Mouse (Mus musculus) heart, embryonic 13.5 days (tissue): Measurements from ENCODE around the gene Abcf2. TPM values are rescaled to one million over a fixed set of nuclear protein-coding genes. Genes with fewer than 3 reads are reported as not detected.

Experiments used
- ATAC-seq: fragments of 200-750 bp; cut with Nextera tagmentation; 2 replicates; pipeline ENCODE4 v1.8.0; 2017; ENCODE audit warnings: moderate TSS enrichment; ENCODE audit not compliant: insufficient number of reproducible peaks, low FRiP score, low TSS enrichment; ENCODE audit errors: extremely low read depth
- H3K27ac ChIP-seq: fragments of 300-500 bp; sonication (generic); replicated peaks from 2 replicates; pipeline ENCODE4 v1.5.1; 2015; ENCODE audit warnings: moderate library complexity, mild to moderate bottlenecking, inconsistent platforms
- H3K27me3 ChIP-seq: fragments of 300-500 bp; sonication (generic); replicated peaks from 2 replicates; pipeline ENCODE4 v1.6.1; 2015; ENCODE audit warnings: mild to moderate bottlenecking, inconsistent platforms
- H3K36me3 ChIP-seq: fragments of 300-500 bp; sonication (generic); 2 replicates; pipeline ENCODE4 v1.6.1; 2015; ENCODE audit warnings: mild to moderate bottlenecking, inconsistent platforms
- H3K4me1 ChIP-seq: fragments of 300-500 bp; sonication (generic); 2 replicates; pipeline ENCODE4 v1.6.1; 2015; ENCODE audit warnings: inconsistent platforms
- H3K4me2 ChIP-seq: fragments of 300-500 bp; sonication (generic); 2 replicates; pipeline ENCODE4 v1.6.1; 2015; ENCODE audit warnings: inconsistent platforms, mild to moderate bottlenecking, moderate library complexity
- H3K4me3 ChIP-seq: fragments of 300-500 bp; sonication (generic); 2 replicates; pipeline ENCODE4 v1.5.1; 2015; ENCODE audit warnings: moderate library complexity, mild to moderate bottlenecking, inconsistent platforms
- H3K9ac ChIP-seq: fragments of 300-500 bp; sonication (generic); 2 replicates; pipeline ENCODE4 v1.6.1; 2015; ENCODE audit warnings: inconsistent platforms, mild to moderate bottlenecking, moderate library complexity
- H3K9me3 ChIP-seq: fragments of 300-500 bp; sonication (generic); 2 replicates; pipeline ENCODE4 v1.6.1; 2016; ENCODE audit warnings: inconsistent platforms
- WGBS: fragments of 180-500 bp; shearing (Covaris S2); methylation state at CpG from one replicate; pipeline ENCODE4 v1.1.7; 2015; ENCODE audit warnings: mixed read lengths; 5-methylcytosine and 5-hydroxymethylcytosine counted together
- polyA plus RNA-seq: library from polyadenylated mRNA; unstranded; fragments of >200 nt; fragmentation: Nextera tagmentation; extraction: Ambion mirVana; gene quantifications from 2 replicates; pipeline ENCODE4 v1.2.1, GENCODE M21; 2015

Abcf2 gene
- polyA plus RNA-seq, 1 experiment from 2014 or later = 66.7 TPM

GRCm38 (mm10) chr5:24611366-24612301 is 34.4 kb upstream of the Abcf2 start:
- H3K27me3 ChIP-seq = no peaks in the 10 kb centered on the region
- no peaks in the 10 kb centered on the region for H3K9me3 ChIP-seq
- no peaks in the 10 kb centered on the region for H3K36me3 ChIP-seq
- WGBS = 45% methylated on average over 7 of the region's 7 CpGs
- no peak overlapping the region for H3K4me3 ChIP-seq
- H3K9ac ChIP-seq = no peak overlapping the region
- no peak overlapping the region for H3K27ac ChIP-seq
- peaks cover 37% of the 10 kb centered on the region for H3K4me1 ChIP-seq
- H3K4me2 ChIP-seq = no peak overlapping the region
- ATAC-seq = no peak

GRCm38 (mm10) chr5:24609388-24609787 is 32.1 kb upstream of the Abcf2 start:
- no peak for ATAC-seq
- Histone ChIP-seq H3K9me3 (no peaks in the 10 kb centered on the region), H3K27ac (no peak overlapping the region), H3K36me3 (no peaks in the 10 kb centered on the region), H3K9ac (peak overlapping the region; percentile 28), H3K27me3 (no peaks in the 10 kb centered on the region), H3K4me3 (no peak overlapping the region), H3K4me2 (peak overlapping the region; percentile 16; the same call in 1 of the 2 replicates), H3K4me1 (peaks cover 53% of the 10 kb centered on the region)
- WGBS = 2% methylated on average over 5 of the region's 5 CpGs

GRCm38 (mm10) chr5:24605980-24606665 is 28.9 kb upstream of the Abcf2 start:
- ATAC-seq = no peak
- Histone ChIP-seq H3K9me3 (no peaks in the 10 kb centered on the region), H3K36me3 (no peaks in the 10 kb centered on the region), H3K9ac (peak overlapping the region; percentile 96), H3K27ac (peak overlapping the region; percentile 100), H3K27me3 (no peaks in the 10 kb centered on the region), H3K4me1 (peaks cover 60% of the 10 kb centered on the region), H3K4me2 (peak overlapping the region; percentile 94), H3K4me3 (peak overlapping the region; percentile 77)
- WGBS = 31% methylated on average over 14 of the region's 14 CpGs

- H3K4me3 ChIP-seq = peak overlapping the region; percentile 77
- ATAC-seq = no peak
- H3K4me1 ChIP-seq = peaks cover 65% of the 10 kb centered on the region
- peak overlapping the region; percentile 100 for H3K27ac ChIP-seq
- no peaks in the 10 kb centered on the region for H3K36me3 ChIP-seq
- H3K9me3 ChIP-seq = no peaks in the 10 kb centered on the region
- 14% methylated on average over 6 of the region's 6 CpGs for WGBS
- peak overlapping the region; percentile 94 for H3K4me2 ChIP-seq
- peak overlapping the region; percentile 96 for H3K9ac ChIP-seq
- H3K27me3 ChIP-seq = no peaks in the 10 kb centered on the region
Observed at GRCm38 (mm10) chr5:24605321-24605979, 28.2 kb upstream of the Abcf2 start.

GRCm38 (mm10) chr5:24604656-24605100 is 27.4 kb upstream of the Abcf2 start:
- H3K9ac ChIP-seq = peak overlapping the region; percentile 96
- H3K27ac ChIP-seq = peak overlapping the region; percentile 100
- H3K4me1 ChIP-seq = peaks cover 68% of the 10 kb centered on the region
- no peaks in the 10 kb centered on the region for H3K27me3 ChIP-seq
- WGBS = under 1% methylated on average over 45 of the region's 46 CpGs
- peak overlapping the region; percentile 77 for H3K4me3 ChIP-seq
- H3K9me3 ChIP-seq = no peaks in the 10 kb centered on the region
- H3K4me2 ChIP-seq = peak overlapping the region; percentile 94
- peak; percentile 45; the same call in 1 of the 2 replicates for ATAC-seq
- H3K36me3 ChIP-seq = no peaks in the 10 kb centered on the region

- Histone ChIP-seq H3K27ac (peak overlapping the region; percentile 100), H3K4me1 (peaks cover 68% of the 10 kb centered on the region), H3K4me3 (peak overlapping the region; percentile 77), H3K36me3 (no peaks in the 10 kb centered on the region), H3K9me3 (no peaks in the 10 kb centered on the region), H3K9ac (peak overlapping the region; percentile 96), H3K4me2 (peak overlapping the region; percentile 94), H3K27me3 (peaks cover 4% of the 10 kb centered on the region; the same call in 1 of the 2 replicates)
- no peak for ATAC-seq
- WGBS = 12% methylated on average over 12 of the region's 12 CpGs
Observed at GRCm38 (mm10) chr5:24604080-24604655, 26.9 kb upstream of the Abcf2 start.

GRCm38 (mm10) chr5:24603431-24604010 is 26.3 kb upstream of the Abcf2 start:
- Histone ChIP-seq H3K9ac (peak overlapping the region; percentile 96), H3K4me2 (peak overlapping the region; percentile 94), H3K27me3 (peaks cover 7% of the 10 kb centered on the region; the same call in 1 of the 2 replicates), H3K4me3 (peak overlapping the region; percentile 78), H3K4me1 (peaks cover 68% of the 10 kb centered on the region), H3K36me3 (no peaks in the 10 kb centered on the region), H3K27ac (peak overlapping the region; percentile 100), H3K9me3 (no peaks in the 10 kb centered on the region)
- 47% methylated on average over 8 of the region's 8 CpGs for WGBS
- no peak for ATAC-seq

- peak overlapping the region; percentile 96 for H3K9ac ChIP-seq
- H3K4me1 ChIP-seq = peaks cover 73% of the 10 kb centered on the region
- peak overlapping the region; percentile 78 for H3K4me3 ChIP-seq
- under 1% methylated on average over 16 of the region's 16 CpGs for WGBS
- peak overlapping the region; percentile 100 for H3K27ac ChIP-seq
- H3K36me3 ChIP-seq = no peaks in the 10 kb centered on the region
- ATAC-seq = peak; percentile 22; the same call in 1 of the 2 replicates
- H3K4me2 ChIP-seq = peak overlapping the region; percentile 94
- no peaks in the 10 kb centered on the region for H3K9me3 ChIP-seq
- peaks cover 9% of the 10 kb centered on the region; the same call in 1 of the 2 replicates for H3K27me3 ChIP-seq
Observed at GRCm38 (mm10) chr5:24602751-24603343, 25.6 kb upstream of the Abcf2 start.

- ATAC-seq = peak; percentile 23
- peak overlapping the region; percentile 96 for H3K9ac ChIP-seq
- H3K36me3 ChIP-seq = peaks cover 2% of the 10 kb centered on the region; the same call in 1 of the 2 replicates
- WGBS = under 1% methylated on average over 72 of the region's 73 CpGs
- peak overlapping the region; percentile 94 for H3K4me2 ChIP-seq
- H3K4me1 ChIP-seq = peaks cover 77% of the 10 kb centered on the region
- peak overlapping the region; percentile 100 for H3K27ac ChIP-seq
- H3K4me3 ChIP-seq = peak overlapping the region; percentile 78
- peaks cover 9% of the 10 kb centered on the region; the same call in 1 of the 2 replicates for H3K27me3 ChIP-seq
- no peaks in the 10 kb centered on the region for H3K9me3 ChIP-seq
Observed at GRCm38 (mm10) chr5:24601911-24602750, 24.9 kb upstream of the Abcf2 start.
